Mouse (Mus musculus) cerebellum, adult 9-11 months (tissue): ENCODE results near the gene Gm5773.
"Not testable (repeated sequence)": the region's sequence is repeated elsewhere in the genome, so short reads cannot be mapped to it uniquely, and the experiment has no call there.

ENCODE experiments used
- DNase-seq: peaks from one replicate; pipeline ENCODE4 v3.0.0; 2022

Gene Gm5773

GRCm38 (mm10) chr3:93772700-93773099 is at the start of gene Gm5773:
Gm5773 (plus strand) TSS chr3:93773000.
- not testable (repeated sequence) for DNase-seq

- DNase-seq: not testable (repeated sequence)
Measured at GRCm38 (mm10) chr3:93745475-93745874, 27.3 kb upstream of the Gm5773 start.

GRCm38 (mm10) chr3:93754022-93754421 is 18.8 kb upstream of the Gm5773 start:
- not testable (repeated sequence) for DNase-seq

GRCm38 (mm10) chr3:93796098-93796497 is 23.3 kb downstream of the Gm5773 start, which contains the start of gene Tdpoz4:
Tdpoz4 (plus strand) TSS chr3:93796398.
- DNase-seq: not testable (repeated sequence)

GRCm38 (mm10) chr3:93813341-93813740 is 40.5 kb downstream of the Gm5773 start:
- not testable (repeated sequence) for DNase-seq
